Mouse (Mus musculus) stomach, adult 2 months (tissue): ENCODE results near the gene Pgf. TPM values are rescaled to one million over a fixed set of nuclear protein-coding genes. Genes with fewer than 3 reads are reported as not detected.

Experiments used
- polyA plus RNA-seq: library from polyadenylated mRNA; depleted of rRNA; stranded (reverse); fragments of >200 nt; gene quantifications from 2 replicates; pipeline ENCODE4 v1.2.3, GENCODE M21; 2012; rRNA removed

Pgf gene
- polyA plus RNA-seq: 0.54 and 1.4 TPM in 2 replicates

DNA sequence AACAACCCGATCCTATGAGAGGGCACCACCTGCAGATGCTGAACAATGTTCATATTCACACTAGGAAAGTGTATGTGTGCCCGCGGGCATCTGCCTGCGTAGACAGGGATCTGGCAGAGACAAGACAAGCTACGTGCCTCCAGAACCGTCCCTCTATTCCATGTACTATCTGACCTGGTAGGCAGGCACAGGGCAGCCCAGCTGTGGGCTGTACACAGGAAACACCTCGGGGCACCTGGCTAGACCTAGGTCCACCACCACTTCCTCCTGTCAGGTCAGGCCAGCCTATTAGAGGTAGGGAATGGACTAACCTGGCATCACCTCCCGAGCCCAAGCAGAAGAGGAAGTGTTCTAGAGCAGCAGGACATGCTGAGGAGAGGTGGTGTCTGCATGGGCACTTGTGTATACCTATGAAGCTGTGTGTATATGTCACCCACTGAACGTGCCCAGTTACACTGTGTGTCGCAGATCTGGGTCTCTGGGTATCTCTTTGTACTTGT is at the start of gene Pgf:
TSS of gene Pgf (minus strand) at position 51 of the 500 bp plus-strand sequence.

DNA sequence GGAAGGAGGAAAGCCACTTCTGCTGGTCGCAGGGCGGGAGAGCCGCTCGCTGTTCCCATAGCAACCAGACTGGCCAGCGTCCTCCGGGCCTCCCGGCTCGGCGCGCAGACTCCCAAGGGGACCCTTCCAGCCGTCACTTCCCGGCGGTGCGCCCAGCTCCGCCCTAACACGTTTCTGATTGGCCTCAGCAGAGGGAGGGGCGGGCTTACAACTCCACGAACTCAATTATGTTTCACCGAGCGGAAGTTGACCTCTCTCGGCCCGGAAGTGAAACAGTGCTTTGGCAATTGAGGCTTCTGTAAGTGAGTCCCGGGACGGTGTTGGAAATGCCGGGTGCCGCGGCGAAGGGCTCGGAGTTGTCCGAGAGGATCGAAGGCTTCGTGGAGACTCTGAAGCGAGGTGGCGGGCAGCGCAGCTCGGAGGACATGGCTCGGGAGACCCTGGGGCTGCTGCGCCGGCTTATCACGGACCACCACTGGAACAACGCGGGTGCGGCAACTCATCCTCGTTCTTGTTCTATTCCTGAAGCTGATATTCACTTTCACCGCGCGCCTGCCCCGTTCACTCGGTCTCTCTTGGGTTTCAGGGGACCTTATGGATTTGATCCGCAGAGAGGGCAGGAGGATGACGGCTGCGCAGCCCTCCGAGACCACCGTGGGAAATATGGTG is 41.8 kb upstream of the Pgf start, which contains the start of gene Eif2b2:
TSS of gene Eif2b2 (plus strand) at position 246 of the 669 bp plus-strand sequence.

DNA sequence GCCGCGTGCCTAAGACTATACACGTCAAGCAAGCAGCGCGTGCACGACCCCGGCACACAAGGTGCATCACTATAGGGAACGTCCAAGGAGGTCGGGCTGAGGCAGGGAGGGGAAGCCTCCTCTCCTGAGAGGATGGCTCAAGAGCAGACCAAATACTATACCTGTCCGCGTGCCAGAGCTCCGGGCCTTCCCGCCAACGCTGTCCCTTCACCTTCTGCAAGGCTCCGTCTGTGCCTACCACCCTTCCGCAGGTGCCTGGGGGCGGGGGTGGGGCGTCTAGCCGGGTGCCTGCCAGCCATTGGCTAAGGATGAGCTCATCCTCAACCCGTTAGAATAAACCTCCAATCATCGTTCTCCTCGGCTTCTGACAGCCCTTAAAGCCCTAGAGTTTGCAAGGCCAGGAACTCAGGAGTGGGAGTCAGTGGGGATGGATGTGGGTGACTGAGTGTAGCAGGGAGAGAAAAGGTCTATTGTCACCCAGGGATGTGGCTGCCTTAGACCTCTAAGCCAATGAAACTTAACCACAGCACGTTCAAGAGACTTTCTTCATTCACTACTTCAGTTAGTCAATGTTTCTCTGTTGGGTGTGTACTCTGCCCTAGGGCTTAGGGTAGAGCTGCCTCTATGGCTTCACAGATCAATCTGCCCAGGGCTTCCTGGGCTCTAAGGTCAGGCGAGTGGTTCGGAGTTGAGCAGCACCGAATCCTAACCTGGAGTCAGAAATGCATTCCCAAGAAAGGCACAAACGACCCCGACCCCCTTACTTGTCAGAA is 26.4 kb downstream of the Pgf start, which contains the start of gene Rps6kl1:
TSS of gene Rps6kl1 (minus strand) at position 263 of the 773 bp plus-strand sequence.

Other genes with a start within 250 kb of the Pgf start
- 5.0 and 6.9 TPM in 2 replicates for gene Fcf1, start 206.9 kb downstream of the Pgf start, polyA plus RNA-seq
- 5.4 and 6.9 TPM in 2 replicates for gene Arel1, start 206.9 kb downstream of the Pgf start, polyA plus RNA-seq
- 2.7 and 5.3 TPM in 2 replicates for gene Ylpm1, start 181.5 kb downstream of the Pgf start, polyA plus RNA-seq
- 0.24 and 0.44 TPM in 2 replicates for gene Prox2, start 67.0 kb downstream of the Pgf start, polyA plus RNA-seq
- 30.4 and 32.0 TPM in 2 replicates for gene Dlst, start 67.0 kb downstream of the Pgf start, polyA plus RNA-seq
- gene Rps6kl1, start 26.5 kb downstream of the Pgf start, polyA plus RNA-seq: 0.35 and 0.47 TPM in 2 replicates
- 43.4 and 58.5 TPM in 2 replicates for gene Eif2b2, start 41.7 kb upstream of the Pgf start, polyA plus RNA-seq
- gene Mlh3, start 92.8 kb upstream of the Pgf start, polyA plus RNA-seq: 0.47 and 1.1 TPM in 2 replicates
- 0.88 and 1.3 TPM in 2 replicates for gene Acyp1, start 110.6 kb upstream of the Pgf start, polyA plus RNA-seq
- 0.12 and 0.14 TPM in 2 replicates for gene Zc2hc1c, start 110.8 kb upstream of the Pgf start, polyA plus RNA-seq
- 6.2 and 6.3 TPM in 2 replicates for gene Nek9, start 161.6 kb upstream of the Pgf start, polyA plus RNA-seq
- 190 and 255 TPM in 2 replicates for gene Tmed10, start 197.1 kb upstream of the Pgf start, polyA plus RNA-seq